Mouse (Mus musculus): ENCODE data around the gene Podxl. TPM values are rescaled to one million over a fixed set of nuclear protein-coding genes. Genes with fewer than 3 reads are reported as not detected.
A peak's percentile ranks its signal among the peaks of the same experiment; 100 is the strongest.

Podxl gene
- polyA plus RNA-seq, 1 experiment from 2014 or later = 7.1 TPM

DNA sequence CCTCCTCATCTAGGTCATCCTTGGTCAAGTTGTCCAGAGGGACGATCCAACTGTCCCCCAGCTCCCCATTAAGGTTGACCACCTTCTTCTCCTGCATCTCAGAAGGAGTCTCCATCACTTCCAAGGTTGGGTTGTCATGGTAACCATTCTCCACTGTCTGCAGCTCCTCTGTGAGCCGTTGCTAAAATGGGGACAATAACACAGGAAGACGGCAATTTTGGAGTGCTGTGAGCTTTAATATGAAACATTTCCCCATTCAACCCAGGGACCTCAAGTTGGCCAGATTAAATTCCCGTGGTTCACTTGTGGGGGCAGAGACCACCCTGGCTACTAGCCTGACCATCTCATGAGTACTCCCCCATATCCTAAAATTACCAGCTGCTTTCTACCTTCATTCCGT is 40.7 kb downstream of the Podxl start:
- 56% methylated on average over 5 of the region's 5 CpGs for WGBS
- Histone ChIP-seq H3K9me3 (ENCODE audit: control insufficient read depth, low read length) (no peaks in the 10 kb centered on the region), H3K9ac (replicated peaks; ENCODE audit: low read depth, low read length) (no peak overlapping the region), H3K4me1 (ENCODE audit: control insufficient read depth, insufficient read depth, low read length) (no peaks in the 10 kb centered on the region), H3K4me2 (ENCODE audit: low read depth, low read length) (no peak overlapping the region), H3K4me3 (ENCODE audit: low read depth, low read length) (no peak overlapping the region), H3K27ac (ENCODE audit: low read depth, low read length) (no peak overlapping the region), H3K27me3 (ENCODE audit: control insufficient read depth, insufficient read depth, low read length) (no peaks in the 10 kb centered on the region), H3K36me3 (ENCODE audit: control insufficient read depth, insufficient read depth, low read length) (peaks cover 5% of the 10 kb centered on the region)
- ATAC-seq (ENCODE audit: low read depth) = no peak

DNA sequence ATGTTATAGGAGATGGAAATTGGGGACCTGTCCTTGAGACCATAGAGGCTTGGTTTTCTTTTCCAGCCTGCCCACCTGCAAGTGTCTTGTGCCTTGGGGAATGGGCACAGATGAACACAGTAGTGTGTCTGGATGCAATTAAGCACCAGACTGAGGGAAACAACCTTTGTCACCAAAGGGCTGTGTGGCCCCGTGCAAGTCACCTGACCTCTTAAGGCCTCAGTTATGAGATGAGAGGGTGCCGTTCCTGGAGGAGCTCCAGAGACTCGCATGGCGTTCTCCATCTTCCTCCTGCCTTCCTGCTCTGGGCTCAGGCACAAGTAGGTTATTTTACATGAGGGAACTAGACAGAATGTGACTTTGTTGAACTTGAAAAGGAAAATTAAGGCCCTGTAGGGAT is 41.3 kb downstream of the Podxl start:
- ATAC-seq (ENCODE audit: low read depth) = no peak
- Histone ChIP-seq H3K4me3 (ENCODE audit: low read depth, low read length) (no peak overlapping the region), H3K27ac (ENCODE audit: low read depth, low read length) (no peak overlapping the region), H3K27me3 (ENCODE audit: control insufficient read depth, insufficient read depth, low read length) (no peaks in the 10 kb centered on the region), H3K4me2 (ENCODE audit: low read depth, low read length) (no peak overlapping the region), H3K36me3 (ENCODE audit: control insufficient read depth, insufficient read depth, low read length) (peaks cover 5% of the 10 kb centered on the region), H3K4me1 (ENCODE audit: control insufficient read depth, insufficient read depth, low read length) (no peaks in the 10 kb centered on the region), H3K9me3 (ENCODE audit: control insufficient read depth, low read length) (no peaks in the 10 kb centered on the region), H3K9ac (replicated peaks; ENCODE audit: low read depth, low read length) (no peak overlapping the region)
- WGBS = 90% methylated on average over 4 of the region's 4 CpGs

DNA sequence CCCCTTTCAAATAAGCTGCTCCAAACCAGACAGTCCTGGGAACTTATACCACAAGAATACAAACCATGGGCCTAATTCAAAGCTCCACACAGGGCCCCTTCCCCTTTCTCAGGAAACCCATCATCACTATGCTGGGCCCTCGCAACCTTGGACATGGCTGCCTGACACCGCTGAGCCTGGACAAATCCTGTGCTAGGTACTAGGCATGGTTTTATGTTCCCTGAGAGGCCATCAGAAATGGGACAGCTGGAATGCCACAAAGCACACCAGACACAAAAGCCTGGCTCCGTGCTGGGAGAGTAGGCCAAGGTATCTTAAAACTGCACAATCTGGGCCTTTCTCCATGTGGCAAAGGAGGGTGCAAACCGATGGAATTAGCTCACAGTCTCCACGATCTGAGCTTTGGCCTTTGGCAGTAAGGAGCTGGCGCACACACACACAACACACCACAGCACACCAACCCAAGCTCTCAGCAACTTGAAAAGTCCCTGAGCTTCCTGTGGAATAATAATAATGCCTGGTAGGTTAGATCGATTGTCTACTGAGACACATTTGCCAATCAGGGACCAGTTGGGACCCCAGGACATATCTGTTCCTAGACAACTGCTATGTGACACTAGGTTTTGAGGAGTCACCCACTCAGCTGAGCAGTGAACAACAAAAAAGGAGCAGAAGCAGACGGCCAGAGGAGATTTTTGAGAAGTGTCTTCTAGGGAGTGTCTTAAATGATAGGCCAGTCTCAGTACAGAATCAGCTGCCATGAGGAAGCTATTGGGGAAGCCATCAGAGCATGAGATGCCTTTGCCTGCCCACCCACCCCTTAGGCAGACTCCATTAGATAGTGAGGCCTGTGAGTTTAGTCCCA is 42.1 kb downstream of the Podxl start:
- Histone ChIP-seq H3K9me3 (ENCODE audit: control insufficient read depth, low read length) (no peaks in the 10 kb centered on the region), H3K27me3 (ENCODE audit: control insufficient read depth, insufficient read depth, low read length) (no peaks in the 10 kb centered on the region), H3K4me1 (ENCODE audit: control insufficient read depth, insufficient read depth, low read length) (no peaks in the 10 kb centered on the region), H3K9ac (replicated peaks; ENCODE audit: low read depth, low read length) (no peak overlapping the region), H3K36me3 (ENCODE audit: control insufficient read depth, insufficient read depth, low read length) (peaks cover 5% of the 10 kb centered on the region), H3K4me2 (ENCODE audit: low read depth, low read length) (no peak overlapping the region), H3K4me3 (ENCODE audit: low read depth, low read length) (no peak overlapping the region), H3K27ac (ENCODE audit: low read depth, low read length) (no peak overlapping the region; the same call in 1 of the 2 replicates)
- no peak for ATAC-seq (ENCODE audit: low read depth)
- 82% methylated on average over 8 of the region's 8 CpGs for WGBS

DNA sequence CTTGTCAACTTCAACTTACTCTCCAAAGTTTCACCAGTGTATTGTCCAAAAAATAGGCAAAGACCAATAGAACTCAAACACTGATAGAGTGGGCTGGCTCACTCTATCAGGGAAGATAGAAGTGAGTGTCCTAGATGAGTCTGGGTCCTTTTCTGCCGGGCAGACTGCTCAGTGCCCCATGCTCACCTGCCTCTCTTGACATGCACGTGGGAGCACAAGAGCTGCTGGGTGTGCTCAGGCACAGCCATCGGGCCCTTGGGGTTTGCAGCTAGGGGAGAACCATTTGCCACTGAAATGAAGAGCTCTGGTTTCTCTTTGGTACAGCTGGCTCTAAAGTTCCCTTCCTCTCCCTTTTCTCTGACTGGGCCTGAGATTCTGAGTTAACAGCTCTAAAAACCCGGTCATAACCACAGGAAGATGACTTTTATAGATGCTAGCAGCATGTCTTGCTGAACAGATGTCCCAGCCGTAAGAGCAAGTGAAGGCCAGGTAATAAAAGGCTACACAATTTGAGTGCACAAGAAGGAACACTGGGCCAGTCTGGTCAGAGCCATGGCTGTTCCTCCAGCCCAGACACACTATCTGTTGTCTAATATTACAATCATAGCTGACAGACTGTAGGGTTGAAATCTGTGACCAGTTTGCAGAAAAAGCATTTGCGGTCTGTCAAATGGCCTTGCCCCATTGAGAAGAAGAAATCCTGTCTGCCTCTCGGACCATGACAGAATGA is 43.1 kb downstream of the Podxl start:
- no peak overlapping the region for H3K4me2 ChIP-seq (ENCODE audit: low read depth, low read length)
- H3K4me1 ChIP-seq (ENCODE audit: control insufficient read depth, insufficient read depth, low read length) = no peaks in the 10 kb centered on the region
- H3K4me3 ChIP-seq (ENCODE audit: low read depth, low read length) = no peak overlapping the region
- ATAC-seq (ENCODE audit: low read depth) = no peak
- no peaks in the 10 kb centered on the region for H3K27me3 ChIP-seq (ENCODE audit: control insufficient read depth, insufficient read depth, low read length)
- no peaks in the 10 kb centered on the region for H3K9me3 ChIP-seq (ENCODE audit: control insufficient read depth, low read length)
- WGBS = 60% methylated on average over 7 of the region's 7 CpGs
- H3K36me3 ChIP-seq (ENCODE audit: control insufficient read depth, insufficient read depth, low read length) = peaks cover 5% of the 10 kb centered on the region
- no peak overlapping the region for H3K27ac ChIP-seq (ENCODE audit: low read depth, low read length)
- H3K9ac ChIP-seq (replicated peaks; ENCODE audit: low read depth, low read length) = no peak overlapping the region

DNA sequence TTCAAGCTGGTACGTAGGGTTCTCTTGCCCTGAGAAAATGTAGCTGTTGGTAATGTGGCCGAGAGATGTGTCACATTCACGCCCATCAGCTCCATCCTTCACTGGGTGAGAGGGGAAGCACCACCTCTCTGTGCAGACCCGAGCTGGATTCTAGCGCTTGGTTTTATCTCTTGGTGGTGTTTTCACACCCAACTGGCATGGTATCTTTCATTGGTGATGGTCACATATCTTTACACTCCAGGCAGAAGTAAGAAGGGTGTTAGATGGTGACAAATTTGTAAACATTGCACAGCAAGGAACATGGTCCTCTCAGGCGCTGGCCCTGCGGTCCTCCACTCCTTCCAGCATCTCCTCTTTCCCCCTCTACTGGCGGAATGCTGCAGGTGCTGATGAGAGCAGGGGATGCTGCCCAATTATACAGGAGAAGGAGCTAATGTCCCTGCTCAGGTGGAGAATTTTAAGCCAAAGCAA is 44.7 kb downstream of the Podxl start:
- H3K9ac ChIP-seq (replicated peaks; ENCODE audit: low read depth, low read length) = no peak overlapping the region
- 79% methylated on average over 8 of the region's 8 CpGs for WGBS
- H3K27me3 ChIP-seq (ENCODE audit: control insufficient read depth, insufficient read depth, low read length) = no peaks in the 10 kb centered on the region
- ATAC-seq (ENCODE audit: low read depth) = peak; percentile 36; the same call in 1 of the 2 replicates
- no peak overlapping the region for H3K4me3 ChIP-seq (ENCODE audit: low read depth, low read length)
- H3K4me1 ChIP-seq (ENCODE audit: control insufficient read depth, insufficient read depth, low read length) = no peaks in the 10 kb centered on the region
- H3K9me3 ChIP-seq (ENCODE audit: control insufficient read depth, low read length) = no peaks in the 10 kb centered on the region
- no peak overlapping the region for H3K4me2 ChIP-seq (ENCODE audit: low read depth, low read length)
- no peak overlapping the region for H3K27ac ChIP-seq (ENCODE audit: low read depth, low read length)
- no peaks in the 10 kb centered on the region for H3K36me3 ChIP-seq (ENCODE audit: control insufficient read depth, insufficient read depth, low read length)

DNA sequence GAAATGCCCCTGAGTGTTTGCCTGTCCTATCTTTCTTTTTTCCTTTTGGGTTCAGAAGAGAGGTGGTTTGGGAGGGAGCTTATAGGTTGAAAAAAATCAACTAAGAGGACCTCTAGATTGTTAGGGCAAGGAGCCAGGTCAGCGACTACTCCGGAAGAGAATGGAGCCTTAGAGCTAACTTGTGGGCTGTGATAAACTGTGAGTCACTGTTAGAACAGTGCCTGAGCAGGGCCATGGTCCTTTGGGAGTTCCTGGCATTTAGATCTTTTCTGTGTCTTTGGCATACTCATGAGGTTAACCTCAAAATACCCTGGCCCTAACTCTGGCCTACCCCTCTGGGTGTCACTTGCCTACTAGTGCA is 45.5 kb downstream of the Podxl start:
- H3K9ac ChIP-seq (replicated peaks; ENCODE audit: low read depth, low read length) = no peak overlapping the region
- no peaks in the 10 kb centered on the region for H3K4me1 ChIP-seq (ENCODE audit: control insufficient read depth, insufficient read depth, low read length)
- no peak for ATAC-seq (ENCODE audit: low read depth)
- H3K4me2 ChIP-seq (ENCODE audit: low read depth, low read length) = no peak overlapping the region
- no peak overlapping the region for H3K27ac ChIP-seq (ENCODE audit: low read depth, low read length)
- no peaks in the 10 kb centered on the region for H3K36me3 ChIP-seq (ENCODE audit: control insufficient read depth, insufficient read depth, low read length)
- H3K9me3 ChIP-seq (ENCODE audit: control insufficient read depth, low read length) = no peaks in the 10 kb centered on the region
- 79% methylated on average over 2 of the region's 2 CpGs for WGBS
- H3K27me3 ChIP-seq (ENCODE audit: control insufficient read depth, insufficient read depth, low read length) = no peaks in the 10 kb centered on the region
- no peak overlapping the region for H3K4me3 ChIP-seq (ENCODE audit: low read depth, low read length)

DNA sequence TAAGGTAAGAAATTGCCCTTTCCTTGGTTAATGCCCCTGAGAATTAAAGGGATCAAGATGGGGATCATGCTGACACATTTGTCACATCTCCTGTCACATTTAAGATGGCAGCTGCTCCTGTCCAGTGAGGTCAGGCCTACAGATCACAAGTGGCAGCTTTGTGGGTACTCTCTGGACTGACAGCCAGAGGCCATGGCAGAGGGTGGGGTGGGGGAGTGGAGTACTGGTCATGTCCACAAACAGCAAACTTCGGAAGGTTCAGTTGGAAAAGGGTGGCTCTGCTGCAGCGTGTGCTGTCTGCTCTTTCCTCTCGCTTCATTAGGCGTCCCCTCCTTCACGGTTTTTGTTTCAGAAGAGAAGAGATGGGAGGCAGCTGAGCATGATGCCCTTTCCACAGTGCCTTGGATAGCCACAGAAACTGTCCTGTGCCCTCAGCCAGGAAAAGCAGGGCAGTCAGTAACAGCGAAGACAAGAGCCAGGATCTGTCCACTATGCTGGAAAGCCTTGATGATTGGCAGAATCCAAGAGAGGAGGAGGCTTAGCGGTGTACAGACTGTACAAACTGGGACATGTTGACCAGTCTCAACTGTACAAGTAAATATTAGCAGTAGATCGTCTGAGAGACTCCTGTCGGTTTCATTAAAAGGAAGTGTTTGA is 46.0 kb downstream of the Podxl start:
- H3K9me3 ChIP-seq (ENCODE audit: control insufficient read depth, low read length) = no peaks in the 10 kb centered on the region
- 69% methylated on average over 9 of the region's 9 CpGs for WGBS
- no peak for ATAC-seq (ENCODE audit: low read depth)
- H3K9ac ChIP-seq (replicated peaks; ENCODE audit: low read depth, low read length) = no peak overlapping the region
- no peak overlapping the region for H3K4me2 ChIP-seq (ENCODE audit: low read depth, low read length)
- H3K4me3 ChIP-seq (ENCODE audit: low read depth, low read length) = no peak overlapping the region
- H3K4me1 ChIP-seq (ENCODE audit: control insufficient read depth, insufficient read depth, low read length) = no peaks in the 10 kb centered on the region
- H3K27me3 ChIP-seq (ENCODE audit: control insufficient read depth, insufficient read depth, low read length) = no peaks in the 10 kb centered on the region
- H3K36me3 ChIP-seq (ENCODE audit: control insufficient read depth, insufficient read depth, low read length) = no peaks in the 10 kb centered on the region
- no peak overlapping the region for H3K27ac ChIP-seq (ENCODE audit: low read depth, low read length)

DNA sequence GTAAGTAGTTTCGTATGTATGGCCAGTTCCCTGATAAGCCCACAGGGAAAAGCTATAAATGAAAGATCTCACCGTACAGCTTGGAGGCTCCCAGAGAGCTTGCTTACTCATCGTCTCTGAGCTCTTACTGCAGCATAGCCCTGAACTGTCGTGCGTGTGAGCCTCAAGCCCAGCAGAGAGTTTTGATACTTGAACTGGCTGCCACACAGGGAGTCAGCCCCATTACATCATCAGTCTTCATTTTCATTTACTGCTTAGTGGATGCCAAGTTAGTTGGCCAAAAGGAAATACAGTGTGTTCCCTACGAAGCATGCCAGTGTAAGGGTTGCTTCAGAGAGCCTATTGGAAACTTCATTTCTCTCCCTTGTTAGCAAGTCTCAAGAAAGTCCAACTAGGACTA is 50.1 kb downstream of the Podxl start:
- 73% methylated on average over 6 of the region's 6 CpGs for WGBS
- H3K4me3 ChIP-seq (ENCODE audit: low read depth, low read length) = no peak overlapping the region
- H3K4me2 ChIP-seq (ENCODE audit: low read depth, low read length) = no peak overlapping the region
- ATAC-seq (ENCODE audit: low read depth) = no peak
- no peaks in the 10 kb centered on the region for H3K4me1 ChIP-seq (ENCODE audit: control insufficient read depth, insufficient read depth, low read length)
- no peak overlapping the region for H3K9ac ChIP-seq (replicated peaks; ENCODE audit: low read depth, low read length)
- H3K27ac ChIP-seq (ENCODE audit: low read depth, low read length) = no peak overlapping the region
- no peaks in the 10 kb centered on the region for H3K36me3 ChIP-seq (ENCODE audit: control insufficient read depth, insufficient read depth, low read length)
- H3K27me3 ChIP-seq (ENCODE audit: control insufficient read depth, insufficient read depth, low read length) = no peaks in the 10 kb centered on the region
- H3K9me3 ChIP-seq (ENCODE audit: control insufficient read depth, low read length) = no peaks in the 10 kb centered on the region

DNA sequence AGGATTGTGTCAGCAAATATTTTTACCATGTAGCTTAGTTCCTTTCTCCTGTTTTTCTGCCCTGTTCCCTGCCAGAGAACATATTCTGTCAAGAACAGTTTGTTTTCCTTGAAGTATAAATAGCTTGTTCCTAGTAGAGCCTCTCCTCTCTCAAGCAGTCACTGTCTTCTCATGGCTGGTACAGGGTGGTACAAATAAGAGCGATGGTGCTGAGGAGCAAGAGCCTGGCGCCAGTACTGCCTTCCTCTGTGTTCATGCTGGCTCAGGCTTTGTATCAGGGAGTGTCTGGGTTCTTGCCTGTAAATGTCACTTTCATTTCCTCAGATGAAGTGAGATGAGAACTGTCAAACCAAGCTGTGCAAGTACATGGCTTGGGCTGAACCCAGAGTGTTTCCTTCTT is 61.2 kb downstream of the Podxl start:
- H3K4me1 ChIP-seq (ENCODE audit: control insufficient read depth, insufficient read depth, low read length) = no peaks in the 10 kb centered on the region
- 92% methylated on average over 2 of the region's 2 CpGs for WGBS
- no peak overlapping the region for H3K9ac ChIP-seq (replicated peaks; ENCODE audit: low read depth, low read length)
- no peaks in the 10 kb centered on the region for H3K9me3 ChIP-seq (ENCODE audit: control insufficient read depth, low read length)
- no peaks in the 10 kb centered on the region for H3K36me3 ChIP-seq (ENCODE audit: control insufficient read depth, insufficient read depth, low read length)
- no peak for ATAC-seq (ENCODE audit: low read depth)
- H3K4me3 ChIP-seq (ENCODE audit: low read depth, low read length) = no peak overlapping the region
- no peaks in the 10 kb centered on the region for H3K27me3 ChIP-seq (ENCODE audit: control insufficient read depth, insufficient read depth, low read length)
- H3K4me2 ChIP-seq (ENCODE audit: low read depth, low read length) = no peak overlapping the region
- H3K27ac ChIP-seq (ENCODE audit: low read depth, low read length) = no peak overlapping the region

Data from neural tube, embryonic 14.5 days (tissue).